Mouse (Mus musculus) ES-Bruce4 (cell line): ENCODE measurements around the gene Fus.

Experiments used
- CTCF ChIP-seq: IDR thresholded peaks from one replicate; pipeline ENCODE4 v1.8.1; 2011; ENCODE audit warnings: low read depth, low read length
- EP300 ChIP-seq: IDR thresholded peaks from 2 replicates; pipeline ENCODE4 v1.6.1; 2011; ENCODE audit warnings: low read depth, low read length; ENCODE audit not compliant: insufficient read depth

- TF ChIP-seq EP300 (no peak), CTCF (no peak)
Measured at GRCm38 (mm10) chr7:127934075-127934474, 33.2 kb upstream of the Fus start.
